Mouse (Mus musculus): ENCODE results near the gene Ngb. TPM values are rescaled to one million over a fixed set of nuclear protein-coding genes. Genes with fewer than 3 reads are reported as not detected.

Ngb gene
- polyA plus RNA-seq, 1 experiment from 2014 or later, result not detected

DNA sequence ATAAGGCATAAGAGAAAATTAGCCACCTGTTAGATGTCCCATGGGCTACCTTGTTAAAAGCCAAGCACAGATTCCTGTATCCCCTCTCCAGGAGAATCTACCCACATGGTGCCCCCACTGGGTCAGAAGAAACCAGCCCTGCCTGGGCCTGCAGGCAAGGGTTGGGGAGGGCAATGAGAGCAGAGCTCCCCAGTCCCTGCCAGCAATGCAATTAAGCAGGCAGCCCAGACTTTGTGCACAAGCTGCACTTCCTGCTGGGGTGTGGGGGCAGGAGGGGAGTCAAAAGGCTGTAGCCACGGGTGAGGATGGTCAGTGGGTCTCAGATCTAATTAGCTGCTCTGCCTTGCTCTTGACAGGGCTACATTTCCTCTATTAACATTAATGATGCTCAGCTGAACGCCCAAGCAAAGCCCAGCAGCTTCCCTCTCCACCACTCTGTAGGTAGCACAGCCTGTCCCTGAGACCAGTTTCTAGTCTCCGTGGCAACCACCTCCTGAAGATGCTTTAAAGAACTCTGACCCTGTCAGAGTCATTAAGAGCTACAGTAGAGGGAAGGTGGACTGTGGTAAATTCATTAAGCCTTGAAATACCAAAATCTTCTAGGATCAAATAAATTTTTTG is 5.1 kb upstream of the Ngb start:
- Histone ChIP-seq H3K4me2 (ENCODE audit: low read depth, low read length) (no peak overlapping the region), H3K9me3 (replicated peaks; ENCODE audit: control insufficient read depth, low read length) (no peaks in the 10 kb centered on the region), H3K27me3 (ENCODE audit: control insufficient read depth, insufficient read depth, low read length) (peaks cover 5% of the 10 kb centered on the region; the same call in 1 of the 2 replicates), H3K27ac (ENCODE audit: low read length) (no peak overlapping the region), H3K4me3 (ENCODE audit: low read length) (no peak overlapping the region), H3K9ac (ENCODE audit: low read length) (no peak overlapping the region), H3K36me3 (ENCODE audit: control insufficient read depth, insufficient read depth) (0 out of 2 replicates have a peak, but pooled peaks cover 4% of the 10 kb centered on the region), H3K4me1 (ENCODE audit: control insufficient read depth, insufficient read depth, low read length) (no peaks in the 10 kb centered on the region)
- ATAC-seq (replicated peaks; ENCODE audit: extremely low read depth, insufficient read depth, low FRiP score), result no peak
- 64% methylated on average over 3 of the region's 3 CpGs for WGBS

- no peak overlapping the region for H3K27ac ChIP-seq (ENCODE audit: low read length)
- peaks cover 26% of the 10 kb centered on the region for H3K27me3 ChIP-seq (ENCODE audit: control insufficient read depth, insufficient read depth, low read length)
- H3K9me3 ChIP-seq (replicated peaks; ENCODE audit: control insufficient read depth, low read length), result no peaks in the 10 kb centered on the region
- no peak overlapping the region for H3K4me3 ChIP-seq (ENCODE audit: low read length)
- ATAC-seq (replicated peaks; ENCODE audit: extremely low read depth, insufficient read depth, low FRiP score), result no peak
- no peak overlapping the region for H3K9ac ChIP-seq (ENCODE audit: low read length)
- no peak overlapping the region for H3K4me2 ChIP-seq (ENCODE audit: low read depth, low read length)
- 0 out of 2 replicates have a peak, but pooled peaks cover under 1% of the 10 kb centered on the region for H3K36me3 ChIP-seq (ENCODE audit: control insufficient read depth, insufficient read depth)
- 83% methylated on average over 4 of the region's 4 CpGs for WGBS
- no peaks in the 10 kb centered on the region for H3K4me1 ChIP-seq (ENCODE audit: control insufficient read depth, insufficient read depth, low read length)
Measured at GRCm38 (mm10) chr12:87104796-87105195, 2.5 kb upstream of the Ngb start.

DNA sequence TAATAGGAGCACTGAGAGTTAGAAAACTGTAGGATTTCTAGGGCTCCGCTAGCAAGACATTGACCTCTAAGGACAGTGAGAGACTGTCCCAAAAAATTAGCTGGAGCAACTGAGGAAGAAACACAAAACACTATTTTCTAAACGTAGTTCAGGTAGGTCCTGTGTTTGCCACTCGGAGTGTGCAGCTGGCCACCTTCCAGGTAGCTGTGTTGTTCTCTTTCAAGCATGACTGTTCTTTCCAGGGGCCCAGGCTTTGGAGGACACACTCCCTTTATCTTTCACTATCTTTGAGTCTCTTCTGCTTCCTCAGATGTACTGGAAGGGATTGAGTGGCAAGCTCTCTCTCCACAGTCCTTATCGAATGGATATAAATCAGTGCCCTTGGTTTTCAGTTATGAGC is 1.1 kb upstream of the Ngb start:
- Histone ChIP-seq H3K9ac (ENCODE audit: low read length) (no peak overlapping the region), H3K27me3 (ENCODE audit: control insufficient read depth, insufficient read depth, low read length) (peaks cover 27% of the 10 kb centered on the region)
- 81% methylated on average over 4 of the region's 4 CpGs for WGBS

DNA sequence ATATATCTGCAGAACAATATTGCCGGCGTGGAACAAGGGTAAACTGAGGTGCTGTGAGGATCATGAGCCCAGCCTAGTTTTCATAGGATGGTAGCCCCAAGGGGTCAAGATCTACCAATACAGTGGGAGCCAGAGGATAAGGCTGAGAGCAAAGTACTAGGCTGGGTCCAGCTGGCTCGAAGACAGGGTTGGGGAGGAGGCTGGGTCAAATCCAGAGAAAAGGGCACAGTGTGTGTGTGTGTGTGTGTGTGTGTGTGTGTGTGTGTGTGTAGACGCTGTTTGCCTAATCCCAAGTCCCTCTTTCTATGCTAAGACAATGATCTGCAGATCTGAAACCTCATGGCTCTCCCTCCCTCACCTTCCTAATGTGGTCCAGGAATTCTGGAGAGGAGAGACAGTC is 2.0 kb downstream of the Ngb start:
- Histone ChIP-seq H3K4me2 (ENCODE audit: low read depth, low read length) (no peak overlapping the region), H3K9me3 (replicated peaks; ENCODE audit: control insufficient read depth, low read length) (no peaks in the 10 kb centered on the region), H3K27ac (ENCODE audit: low read length) (no peak overlapping the region), H3K36me3 (ENCODE audit: control insufficient read depth, insufficient read depth) (no peaks in the 10 kb centered on the region), H3K9ac (ENCODE audit: low read length) (no peak overlapping the region), H3K4me1 (ENCODE audit: control insufficient read depth, insufficient read depth, low read length) (no peaks in the 10 kb centered on the region), H3K27me3 (ENCODE audit: control insufficient read depth, insufficient read depth, low read length) (peaks cover 27% of the 10 kb centered on the region), H3K4me3 (ENCODE audit: low read length) (no peak overlapping the region)
- WGBS, result 77% methylated on average over 4 of the region's 4 CpGs
- no peak for ATAC-seq (replicated peaks; ENCODE audit: extremely low read depth, insufficient read depth, low FRiP score)

More for the DNA sequence above, 1.1 kb upstream of the Ngb start:
- no peak for ATAC-seq (replicated peaks; ENCODE audit: extremely low read depth, insufficient read depth, low FRiP score)
- Histone ChIP-seq H3K4me3 (ENCODE audit: low read length) (no peak overlapping the region), H3K4me1 (ENCODE audit: control insufficient read depth, insufficient read depth, low read length) (no peaks in the 10 kb centered on the region), H3K36me3 (ENCODE audit: control insufficient read depth, insufficient read depth) (no peaks in the 10 kb centered on the region), H3K4me2 (ENCODE audit: low read depth, low read length) (no peak overlapping the region), H3K27ac (ENCODE audit: low read length) (no peak overlapping the region), H3K9me3 (replicated peaks; ENCODE audit: control insufficient read depth, low read length) (no peaks in the 10 kb centered on the region)

DNA sequence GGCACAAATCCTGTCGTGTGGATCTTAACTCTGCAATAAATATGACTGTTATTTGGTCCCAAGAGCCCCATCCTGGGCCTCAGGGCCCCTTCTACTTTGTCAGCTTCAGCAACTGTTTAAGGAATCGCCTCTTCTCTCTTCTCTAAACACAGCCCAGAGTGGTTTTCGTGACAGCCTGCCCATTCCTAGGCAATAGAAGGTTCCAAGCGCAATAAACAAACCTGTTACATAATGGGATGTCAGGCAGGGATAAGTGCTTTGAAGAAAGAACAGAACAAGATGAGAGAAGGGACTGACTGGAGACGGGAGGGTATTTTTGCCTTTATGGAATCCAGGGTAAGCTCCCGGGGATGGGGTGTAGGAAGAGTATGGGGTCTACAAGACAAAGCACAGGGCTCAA is 8.7 kb downstream of the Ngb start:
- H3K27ac ChIP-seq (ENCODE audit: low read length), result no peak overlapping the region
- no peak for ATAC-seq (replicated peaks; ENCODE audit: extremely low read depth, insufficient read depth, low FRiP score)
- H3K9me3 ChIP-seq (replicated peaks; ENCODE audit: control insufficient read depth, low read length), result no peaks in the 10 kb centered on the region
- H3K4me1 ChIP-seq (ENCODE audit: control insufficient read depth, insufficient read depth, low read length), result peaks cover 14% of the 10 kb centered on the region
- no peak overlapping the region for H3K4me2 ChIP-seq (ENCODE audit: low read depth, low read length)
- no peaks in the 10 kb centered on the region for H3K27me3 ChIP-seq (ENCODE audit: control insufficient read depth, insufficient read depth, low read length)
- H3K36me3 ChIP-seq (ENCODE audit: control insufficient read depth, insufficient read depth), result no peaks in the 10 kb centered on the region
- H3K9ac ChIP-seq (ENCODE audit: low read length), result no peak overlapping the region
- 64% methylated on average over 6 of the region's 6 CpGs for WGBS
- H3K4me3 ChIP-seq (ENCODE audit: low read length), result no peak overlapping the region

DNA sequence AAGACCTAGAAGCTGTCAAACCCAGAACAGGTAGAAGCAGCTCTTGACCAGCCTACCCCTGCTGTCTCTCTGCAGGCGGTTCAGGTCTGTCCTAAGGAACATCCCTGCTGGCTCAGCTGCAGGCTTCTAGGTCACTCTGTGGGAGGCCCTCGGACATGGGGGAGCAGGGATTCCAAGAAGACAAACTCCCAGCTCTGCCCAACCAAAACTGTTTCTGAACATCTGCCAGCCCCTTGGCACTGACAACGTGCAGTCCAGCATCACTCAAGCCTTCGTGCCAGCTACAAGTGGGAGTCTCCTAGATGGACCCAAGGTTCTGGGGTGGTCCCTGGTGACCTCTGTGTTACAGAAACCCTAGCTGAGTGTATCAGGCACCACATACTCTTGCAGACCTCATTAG is 9.1 kb downstream of the Ngb start:
- no peak for ATAC-seq (replicated peaks; ENCODE audit: extremely low read depth, insufficient read depth, low FRiP score)
- no peaks in the 10 kb centered on the region for H3K27me3 ChIP-seq (ENCODE audit: control insufficient read depth, insufficient read depth, low read length)
- WGBS, result 56% methylated on average over 4 of the region's 4 CpGs

GRCm38 (mm10) chr12:87091916-87092315 is 10.4 kb downstream of the Ngb start:
- Histone ChIP-seq H3K27ac (ENCODE audit: low read length) (no peak overlapping the region), H3K4me1 (ENCODE audit: control insufficient read depth, insufficient read depth, low read length) (peaks cover 14% of the 10 kb centered on the region), H3K27me3 (ENCODE audit: control insufficient read depth, insufficient read depth, low read length) (no peaks in the 10 kb centered on the region), H3K4me2 (ENCODE audit: low read depth, low read length) (no peak overlapping the region), H3K9ac (ENCODE audit: low read length) (no peak overlapping the region), H3K4me3 (ENCODE audit: low read length) (no peak overlapping the region), H3K36me3 (ENCODE audit: control insufficient read depth, insufficient read depth) (no peaks in the 10 kb centered on the region), H3K9me3 (replicated peaks; ENCODE audit: control insufficient read depth, low read length) (no peaks in the 10 kb centered on the region)
- ATAC-seq (replicated peaks; ENCODE audit: extremely low read depth, insufficient read depth, low FRiP score), result no peak
- WGBS, result 70% methylated on average over 2 of the region's 2 CpGs

More for the DNA sequence above, 9.1 kb downstream of the Ngb start:
- H3K9ac ChIP-seq (ENCODE audit: low read length), result no peak overlapping the region
- no peak overlapping the region for H3K27ac ChIP-seq (ENCODE audit: low read length)
- H3K4me2 ChIP-seq (ENCODE audit: low read depth, low read length), result no peak overlapping the region
- H3K36me3 ChIP-seq (ENCODE audit: control insufficient read depth, insufficient read depth), result no peaks in the 10 kb centered on the region
- H3K4me3 ChIP-seq (ENCODE audit: low read length), result no peak overlapping the region
- no peaks in the 10 kb centered on the region for H3K9me3 ChIP-seq (replicated peaks; ENCODE audit: control insufficient read depth, low read length)
- peaks cover 14% of the 10 kb centered on the region for H3K4me1 ChIP-seq (ENCODE audit: control insufficient read depth, insufficient read depth, low read length)

- Histone ChIP-seq H3K4me3 (ENCODE audit: low read length) (no peak overlapping the region), H3K36me3 (ENCODE audit: control insufficient read depth, insufficient read depth) (no peaks in the 10 kb centered on the region), H3K27ac (ENCODE audit: low read length) (no peak overlapping the region), H3K27me3 (ENCODE audit: control insufficient read depth, insufficient read depth, low read length) (no peaks in the 10 kb centered on the region), H3K4me1 (ENCODE audit: control insufficient read depth, insufficient read depth, low read length) (peaks cover 14% of the 10 kb centered on the region), H3K9ac (ENCODE audit: low read length) (no peak overlapping the region), H3K4me2 (ENCODE audit: low read depth, low read length) (no peak overlapping the region), H3K9me3 (replicated peaks; ENCODE audit: control insufficient read depth, low read length) (no peaks in the 10 kb centered on the region)
- no peak for ATAC-seq (replicated peaks; ENCODE audit: extremely low read depth, insufficient read depth, low FRiP score)
- WGBS, result 86% methylated on average over 2 of the region's 2 CpGs
Measured at GRCm38 (mm10) chr12:87089701-87090100, 12.6 kb downstream of the Ngb start.

DNA sequence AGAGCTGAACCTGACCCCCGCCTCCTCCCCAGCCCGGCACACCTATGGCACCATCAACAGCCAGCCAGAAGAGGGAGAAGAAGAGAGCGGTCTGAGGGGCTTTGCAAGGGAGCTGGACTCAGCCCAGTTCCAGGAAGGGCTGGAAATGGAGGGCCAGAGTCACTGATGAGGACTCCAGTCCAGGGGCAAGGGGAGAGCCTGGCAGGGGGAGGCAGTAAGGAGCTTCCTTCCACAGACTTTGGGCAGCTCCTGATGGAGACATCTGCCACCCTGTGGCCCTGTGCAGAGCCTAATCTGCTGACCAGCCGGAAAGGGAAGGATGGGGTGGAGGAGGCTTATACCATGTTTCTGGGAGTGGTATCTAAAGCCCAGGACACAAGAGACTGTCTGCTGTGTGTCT is 13.1 kb downstream of the Ngb start:
- H3K4me3 ChIP-seq (ENCODE audit: low read length), result no peak overlapping the region
- peaks cover 14% of the 10 kb centered on the region for H3K4me1 ChIP-seq (ENCODE audit: control insufficient read depth, insufficient read depth, low read length)
- H3K36me3 ChIP-seq (ENCODE audit: control insufficient read depth, insufficient read depth), result no peaks in the 10 kb centered on the region
- no peak overlapping the region for H3K4me2 ChIP-seq (ENCODE audit: low read depth, low read length)
- no peak overlapping the region for H3K9ac ChIP-seq (ENCODE audit: low read length)
- no peak for ATAC-seq (replicated peaks; ENCODE audit: extremely low read depth, insufficient read depth, low FRiP score)
- no peaks in the 10 kb centered on the region for H3K27me3 ChIP-seq (ENCODE audit: control insufficient read depth, insufficient read depth, low read length)
- H3K9me3 ChIP-seq (replicated peaks; ENCODE audit: control insufficient read depth, low read length), result no peaks in the 10 kb centered on the region
- no peak overlapping the region for H3K27ac ChIP-seq (ENCODE audit: low read length)
- 53% methylated on average over 4 of the region's 4 CpGs for WGBS

Data from heart, embryonic 16.5 days (tissue).